Mouse (Mus musculus) c-Kit-positive CD71-positive TER-119-negative erythroid progenitor cells, embryonic 14.5 days (primary cell): ENCODE data around the gene Milr1.
"Not testable (repeated sequence)": the region's sequence is repeated elsewhere in the genome, so short reads cannot be mapped to it uniquely, and the experiment has no call there.

Experiments used
- DNase-seq: peaks from one replicate; pipeline ENCODE4 v3.0.0-alpha.2; 2013; ENCODE audit warnings: low read depth

The Milr1 gene

DNA sequence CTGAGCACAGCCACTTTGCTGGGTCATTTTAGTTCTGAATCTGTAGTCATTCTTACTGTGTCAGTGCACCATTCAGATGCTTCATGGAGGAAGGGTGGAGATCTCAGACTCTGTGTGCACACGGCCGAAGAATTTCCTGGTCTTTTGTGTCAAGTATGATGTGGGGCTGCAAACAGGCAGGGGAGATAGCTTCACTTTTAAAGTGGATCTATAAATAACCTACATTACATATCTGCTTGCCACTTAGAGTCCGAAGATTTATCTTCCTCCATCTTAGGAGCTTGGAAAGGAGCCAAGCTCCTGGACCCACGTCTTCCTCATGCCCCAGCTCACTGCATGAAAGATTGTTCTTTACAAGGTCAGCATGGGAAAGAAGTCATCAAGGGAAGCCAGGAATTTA lies 20.3 kb upstream of the Milr1 start:
- DNase-seq: no peak

GRCm38 (mm10) chr11:106736614-106737013 lies 14.4 kb upstream of the Milr1 start:
- DNase-seq: no peak

DNA sequence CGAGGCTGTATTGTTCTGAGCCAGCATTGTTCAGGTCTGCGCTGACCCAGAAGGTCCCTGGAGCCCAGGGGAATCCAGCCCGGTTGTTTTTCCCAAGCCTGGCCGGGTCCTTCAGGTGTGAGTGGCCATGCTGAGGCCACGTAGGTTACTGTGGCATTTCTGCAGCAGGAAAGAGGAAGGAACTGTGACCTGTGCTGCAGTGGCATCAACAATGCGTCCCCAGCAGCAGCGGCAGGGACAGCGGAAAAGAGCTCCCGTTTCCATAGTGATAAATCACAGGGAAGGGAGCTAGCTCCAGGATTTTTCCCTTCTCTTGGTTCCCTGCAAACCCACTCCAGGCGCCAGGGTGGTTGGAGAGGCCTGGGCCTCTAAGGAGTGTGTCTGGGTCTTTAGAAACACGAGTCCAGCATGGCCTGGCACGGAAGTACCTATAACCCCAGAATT lies 13.8 kb upstream of the Milr1 start:
- no peak for DNase-seq

DNA sequence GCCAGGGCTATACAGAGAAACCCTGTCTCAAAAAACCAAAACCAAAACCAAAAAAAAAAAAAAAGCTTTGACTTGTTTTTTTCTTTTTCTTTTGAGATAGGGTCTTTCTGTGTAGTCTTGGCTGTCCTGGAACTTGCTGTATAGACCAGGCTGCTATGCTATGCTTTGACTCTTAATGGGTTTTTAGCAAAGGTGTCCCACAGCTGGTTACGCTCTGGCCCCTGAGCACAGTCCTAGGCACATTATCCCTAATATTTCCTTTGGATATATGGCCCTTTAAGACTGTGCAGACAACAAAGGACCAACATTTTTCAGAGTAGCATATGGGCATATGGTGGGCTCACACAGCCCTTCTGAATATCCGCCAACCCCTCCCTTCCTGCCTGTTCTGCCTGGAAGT lies 11.9 kb upstream of the Milr1 start:
- DNase-seq: no peak

DNA sequence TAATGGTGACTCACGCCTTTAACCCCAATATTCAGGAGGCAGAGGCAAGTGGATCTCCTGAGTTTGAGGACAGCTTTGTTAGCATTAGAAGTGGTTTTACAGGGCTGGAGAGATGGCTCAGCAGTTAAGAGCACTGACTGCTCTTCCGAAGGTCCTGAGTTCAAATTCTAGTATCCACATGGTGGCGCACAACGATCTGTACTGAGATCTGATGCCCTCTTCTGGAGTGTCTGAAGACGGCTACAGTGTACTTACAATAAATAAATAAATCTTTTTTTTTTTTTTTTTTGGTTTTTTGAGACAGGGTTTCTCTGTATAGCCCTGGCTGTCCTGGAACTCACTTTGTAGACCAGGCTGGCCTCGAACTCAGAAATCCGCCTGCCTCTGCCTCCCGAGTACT lies 10.3 kb upstream of the Milr1 start:
- not testable (repeated sequence) for DNase-seq

DNA sequence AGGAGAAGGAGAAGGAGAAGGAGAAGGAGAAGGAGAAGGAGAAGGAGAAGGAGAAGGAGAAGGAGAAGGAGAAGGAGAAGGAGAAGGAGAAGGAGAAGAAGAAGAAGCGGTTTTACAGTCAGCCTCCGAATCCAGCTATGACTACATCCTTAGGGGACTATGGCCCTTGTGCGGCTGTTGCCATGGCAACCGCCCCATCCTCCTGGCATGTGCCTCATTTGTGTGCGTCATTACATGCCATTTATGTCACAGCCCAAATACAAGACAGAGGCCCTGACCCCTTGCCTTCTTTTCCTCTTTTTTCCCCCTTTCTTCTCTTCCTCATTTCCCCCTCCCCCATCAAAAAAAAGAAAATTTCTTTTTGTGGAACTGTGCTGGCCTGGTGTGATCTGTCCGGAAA lies 9.8 kb upstream of the Milr1 start:
- no peak for DNase-seq

DNA sequence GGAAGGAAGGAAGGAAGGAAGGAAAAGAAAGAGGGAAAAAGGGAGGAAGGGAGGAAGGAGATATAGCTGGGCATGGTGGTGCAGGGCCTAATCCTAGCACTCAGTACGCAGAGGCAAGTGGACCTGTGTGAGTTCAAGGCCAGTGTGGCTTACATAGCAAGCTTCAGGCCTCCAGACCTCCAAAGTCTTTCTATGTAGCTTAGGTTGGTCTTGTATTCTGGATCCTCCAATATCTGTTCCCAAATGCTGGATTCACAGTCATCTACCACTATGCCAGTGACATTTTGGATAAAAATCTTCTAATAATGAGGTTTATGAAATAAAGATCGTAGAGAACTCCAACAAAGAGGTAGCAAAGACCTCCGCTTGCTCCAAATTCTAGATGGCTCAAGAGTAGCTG lies 9.2 kb upstream of the Milr1 start:
- no peak for DNase-seq

- no peak for DNase-seq
Measured at GRCm38 (mm10) chr11:106742388-106742841, 8.6 kb upstream of the Milr1 start.

DNA sequence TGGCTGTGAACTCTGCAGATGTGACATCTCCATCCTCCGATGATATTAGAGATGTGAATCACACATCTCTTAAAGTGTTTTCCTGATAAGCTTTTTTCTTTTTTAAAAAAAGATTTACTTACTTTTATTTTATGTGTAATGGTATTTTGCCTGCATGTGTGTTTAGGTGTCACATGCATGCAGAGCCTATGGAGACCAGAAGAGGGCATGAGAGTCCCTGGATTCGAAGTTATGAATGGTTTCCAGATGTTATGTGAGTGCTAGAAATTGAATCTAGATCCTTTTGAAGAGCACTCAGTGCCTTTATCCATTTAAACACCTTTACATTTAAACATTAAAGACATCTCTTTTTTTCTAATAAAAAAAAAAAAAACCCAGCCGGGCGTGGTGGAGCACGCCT lies 6.1 kb upstream of the Milr1 start:
- DNase-seq: no peak

- not testable (repeated sequence) for DNase-seq
Measured at GRCm38 (mm10) chr11:106749557-106750120, 1.4 kb upstream of the Milr1 start.

- DNase-seq: no peak
Measured at GRCm38 (mm10) chr11:106750121-106750751, 790 bp upstream of the Milr1 start, which contains the start of gene Pecam1. Gene Pecam1 (minus strand): TSS chr11:106750628.

- DNase-seq: no peak
Measured at GRCm38 (mm10) chr11:106752103-106752502, 1.1 kb downstream of the Milr1 start.

DNA sequence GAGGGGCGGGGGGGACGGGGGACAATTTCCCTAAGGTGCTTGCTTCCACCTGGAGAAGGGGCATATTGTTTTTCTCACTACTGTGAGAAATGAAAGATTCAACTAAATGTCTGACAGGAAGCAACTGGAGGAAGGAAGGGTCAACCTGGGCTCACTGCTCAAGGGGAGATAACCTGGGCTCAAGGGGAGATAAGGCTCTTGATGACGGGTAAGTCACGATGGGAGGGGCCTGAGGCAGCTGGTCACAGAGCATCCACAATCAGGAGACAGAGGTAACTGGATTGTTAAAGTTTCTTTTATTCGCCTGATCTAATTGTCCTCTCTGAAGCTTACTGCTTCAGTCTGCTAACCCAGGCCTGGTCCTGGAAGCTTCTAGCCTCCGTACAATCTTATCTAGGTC lies 2.3 kb downstream of the Milr1 start:
- no peak for DNase-seq

DNA sequence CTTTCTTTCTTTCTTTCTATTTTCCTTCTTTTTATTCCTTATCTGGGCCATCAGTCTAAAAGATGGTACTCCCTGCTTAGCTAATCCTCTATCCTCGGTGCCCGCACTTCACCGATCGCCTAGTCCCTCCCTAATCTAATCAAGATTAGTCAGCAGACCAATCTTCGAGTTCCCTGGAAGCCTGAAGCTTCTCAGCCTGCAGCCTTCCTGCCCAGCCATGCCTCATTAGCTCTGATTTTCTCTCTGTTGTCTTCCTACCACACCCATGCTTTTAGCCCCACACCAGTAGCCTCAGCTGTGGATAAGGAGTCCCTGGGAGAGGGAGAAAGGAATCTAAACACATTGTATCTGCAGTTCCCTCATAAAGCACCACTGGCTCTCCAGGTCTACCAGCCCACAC lies 4.6 kb downstream of the Milr1 start:
- DNase-seq: no peak

- no peak for DNase-seq
Measured at GRCm38 (mm10) chr11:106759028-106759427, 8.0 kb downstream of the Milr1 start.

- DNase-seq: no peak
Measured at GRCm38 (mm10) chr11:106760511-106760910, 9.5 kb downstream of the Milr1 start.

- DNase-seq: no peak
Measured at GRCm38 (mm10) chr11:106762139-106762799, 11.2 kb downstream of the Milr1 start.

DNA sequence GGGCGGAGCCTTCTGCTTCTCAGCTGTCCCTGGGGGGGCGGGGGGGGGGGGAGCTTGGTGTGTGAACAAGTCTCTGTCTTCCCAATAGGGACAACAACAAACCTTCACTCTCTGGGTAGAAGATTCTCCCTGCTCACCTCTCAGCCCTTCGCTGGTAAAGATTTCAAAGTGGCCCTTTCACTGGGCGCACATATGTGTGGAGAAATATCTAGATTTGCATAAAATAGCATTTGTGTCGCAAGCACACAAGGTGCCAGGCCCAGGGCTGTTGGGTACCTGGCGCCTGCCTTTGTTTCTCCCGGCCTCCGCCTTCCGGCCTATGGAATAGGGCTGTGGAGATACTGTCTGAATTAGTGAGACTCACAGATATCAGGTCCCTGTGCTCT lies 11.8 kb downstream of the Milr1 start:
- DNase-seq: no peak

DNA sequence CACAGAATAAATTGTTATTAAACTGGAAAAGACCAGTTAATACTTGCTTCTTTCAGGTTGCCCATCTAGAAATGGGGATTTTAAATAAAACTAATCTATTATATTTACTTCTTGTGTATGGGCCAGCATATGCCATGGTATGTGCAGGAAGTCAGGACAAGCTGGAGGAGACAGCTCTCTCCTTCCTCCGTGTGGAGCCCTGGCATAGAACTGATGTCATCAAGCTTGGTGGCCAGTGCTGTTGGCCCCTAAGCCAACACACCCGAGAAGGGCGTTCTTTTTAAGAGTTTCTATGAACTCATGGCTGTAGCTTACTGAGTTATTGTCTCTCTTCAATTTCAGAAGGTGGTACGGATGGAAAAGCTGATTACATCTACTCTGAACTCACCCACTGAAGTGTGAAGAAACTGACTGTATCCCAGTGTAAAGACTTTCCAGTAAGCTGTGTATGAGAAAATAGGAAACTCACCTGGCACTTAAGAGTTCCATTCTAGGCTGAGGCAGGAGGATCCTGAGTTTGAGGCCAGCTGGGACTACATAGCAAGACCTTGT lies 15.7 kb downstream of the Milr1 start:
- no peak for DNase-seq

GRCm38 (mm10) chr11:106767516-106767915 lies 16.5 kb downstream of the Milr1 start:
- no peak for DNase-seq

DNA sequence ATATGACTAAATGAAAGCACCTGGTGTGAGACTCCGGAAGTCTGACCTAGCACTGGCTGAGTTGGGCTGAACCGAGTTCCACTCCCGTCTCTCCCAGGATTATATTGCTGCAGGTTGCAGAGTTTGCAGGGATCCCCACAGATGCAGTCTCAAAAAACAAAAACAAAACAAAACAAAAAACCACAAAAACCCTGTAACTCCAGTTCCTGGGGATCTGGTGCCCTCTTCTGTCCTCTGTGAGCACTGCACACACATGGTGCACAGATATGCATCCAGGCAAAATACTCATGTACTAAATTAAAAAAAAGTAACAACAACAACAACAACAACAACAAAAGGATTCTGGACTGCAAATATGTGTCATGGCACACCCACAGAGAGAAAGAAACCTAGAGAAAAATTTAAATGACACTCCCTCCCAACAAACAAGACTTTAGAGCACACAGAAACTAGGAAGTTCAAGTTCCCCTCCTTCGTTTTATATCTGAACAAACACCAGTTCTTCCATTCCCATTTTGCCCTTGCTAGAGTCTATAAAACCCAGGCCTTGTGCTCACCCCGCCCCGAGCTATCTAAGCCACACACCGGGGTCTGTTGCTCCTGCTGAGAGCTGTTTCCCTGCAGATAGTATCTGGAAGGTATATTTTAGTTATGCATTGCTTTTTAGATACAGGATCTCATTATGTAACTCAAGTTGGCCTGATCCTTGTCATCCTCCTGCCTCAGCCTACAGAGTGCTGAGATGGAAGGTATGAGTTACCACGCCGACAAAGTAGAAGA lies 19.4 kb downstream of the Milr1 start:
- DNase-seq: no peak

GRCm38 (mm10) chr11:106773061-106773460 lies 22.0 kb downstream of the Milr1 start:
- DNase-seq: no peak
